Mouse (Mus musculus) intestine, embryonic 14.5 days (tissue): ENCODE measurements around the gene Tm4sf20. TPM values are rescaled to one million over a fixed set of nuclear protein-coding genes. Genes with fewer than 3 reads are reported as not detected.

Experiments
- ATAC-seq: fragments of 200-750 bp; cut with Nextera tagmentation; replicated peaks from 2 replicates; pipeline ENCODE4 v1.8.0; 2017; ENCODE audit warnings: low read depth, moderate number of reproducible peaks, moderate TSS enrichment, moderate library complexity; ENCODE audit not compliant: low FRiP score, low TSS enrichment
- DNase-seq: peaks from one replicate; pipeline ENCODE4 v3.0.0-alpha.2; 2018; ENCODE audit warnings: low spot score
- H3K27ac ChIP-seq: fragments of 300-500 bp; sonication (generic); 2 replicates; pipeline ENCODE4 v1.5.1; 2014; ENCODE audit warnings: low read depth, mild to moderate bottlenecking, control low read depth
- H3K27me3 ChIP-seq: fragments of 300-500 bp; sonication (generic); replicated peaks from 2 replicates; pipeline ENCODE4 v1.6.1; 2014; ENCODE audit warnings: low read length, control low read depth; ENCODE audit not compliant: control insufficient read depth, insufficient read depth
- H3K36me3 ChIP-seq: fragments of 300-500 bp; sonication (generic); 2 replicates; pipeline ENCODE4 v1.6.1; 2014; ENCODE audit warnings: low read length, control low read depth; ENCODE audit not compliant: control insufficient read depth, insufficient read depth
- H3K4me1 ChIP-seq: fragments of 300-500 bp; sonication (generic); replicated peaks from 2 replicates; pipeline ENCODE4 v1.6.1; 2014; ENCODE audit warnings: low read length, control low read depth, mixed read lengths; ENCODE audit not compliant: control insufficient read depth, insufficient read depth
- H3K4me2 ChIP-seq: fragments of 300-500 bp; sonication (generic); 2 replicates; pipeline ENCODE4 v1.6.1; 2014; ENCODE audit warnings: low read length
- H3K4me3 ChIP-seq: fragments of 300-500 bp; sonication (generic); 2 replicates; pipeline ENCODE4 v1.5.1; 2014; ENCODE audit warnings: low read depth, low read length, control low read depth, mixed read lengths
- H3K9ac ChIP-seq: fragments of 300-500 bp; sonication (generic); 2 replicates; pipeline ENCODE4 v1.6.1; 2014; ENCODE audit warnings: mild to moderate bottlenecking, low read length
- H3K9me3 ChIP-seq: fragments of 300-500 bp; sonication (generic); 2 replicates; pipeline ENCODE4 v1.6.1; 2016; ENCODE audit warnings: low read length, control low read depth; ENCODE audit not compliant: control insufficient read depth
- WGBS: fragments of 180-500 bp; shearing (Covaris S2); extraction: QIAGEN DNeasy Blood & Tissue Kit; methylation state at CpG from one replicate; pipeline ENCODE4 v1.1.7; 2014; 5-methylcytosine and 5-hydroxymethylcytosine counted together
- polyA plus RNA-seq: library from polyadenylated mRNA; unstranded; fragments of >200 nt; fragmentation: Nextera tagmentation; extraction: Ambion mirVana; gene quantifications from 2 replicates; pipeline ENCODE4 v1.2.1, GENCODE M21; 2014

Gene Tm4sf20
- polyA plus RNA-seq, 1 experiment from 2014 or later, result 95.7 TPM

DNA sequence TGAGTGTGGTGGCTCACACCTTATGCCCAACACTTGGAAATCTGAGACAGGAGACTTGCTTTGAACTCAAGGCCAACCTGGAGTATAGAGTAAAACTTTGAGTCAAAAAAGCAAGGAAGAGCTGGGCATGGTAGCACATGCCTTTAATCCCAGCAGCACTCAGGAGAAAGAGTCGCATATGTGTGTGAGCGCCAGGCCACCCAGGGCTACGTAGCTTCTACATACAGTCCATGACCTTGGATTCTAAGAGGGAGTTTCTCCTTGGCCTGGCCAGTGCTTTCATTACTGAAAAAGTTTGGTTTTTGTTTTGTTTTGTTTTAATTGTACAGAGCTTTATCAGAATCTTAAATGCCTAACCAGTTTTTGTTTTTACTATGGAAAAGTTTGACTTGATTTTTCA, 24.3 kb downstream of the Tm4sf20 start:
- Histone ChIP-seq H3K27me3 (no peaks in the 10 kb centered on the region), H3K9ac (no peak overlapping the region), H3K27ac (no peak overlapping the region), H3K4me3 (no peak overlapping the region), H3K4me2 (no peak overlapping the region), H3K36me3 (peaks cover 50% of the 10 kb centered on the region), H3K9me3 (no peaks in the 10 kb centered on the region), H3K4me1 (no peaks in the 10 kb centered on the region)
- DNase-seq, result no peak
- no peak for ATAC-seq
- 91% methylated on average over 3 of the region's 3 CpGs for WGBS

GRCm38 (mm10) chr1:82741539-82741938, 26.7 kb downstream of the Tm4sf20 start:
- DNase-seq (no peak), ATAC-seq (no peak)
- Histone ChIP-seq H3K9me3 (no peaks in the 10 kb centered on the region), H3K27me3 (no peaks in the 10 kb centered on the region), H3K9ac (no peak overlapping the region), H3K4me1 (no peaks in the 10 kb centered on the region), H3K36me3 (peaks cover 53% of the 10 kb centered on the region), H3K4me3 (no peak overlapping the region), H3K4me2 (no peak overlapping the region), H3K27ac (no peak overlapping the region)
- WGBS, result 79% methylated on average over 7 of the region's 7 CpGs

DNA sequence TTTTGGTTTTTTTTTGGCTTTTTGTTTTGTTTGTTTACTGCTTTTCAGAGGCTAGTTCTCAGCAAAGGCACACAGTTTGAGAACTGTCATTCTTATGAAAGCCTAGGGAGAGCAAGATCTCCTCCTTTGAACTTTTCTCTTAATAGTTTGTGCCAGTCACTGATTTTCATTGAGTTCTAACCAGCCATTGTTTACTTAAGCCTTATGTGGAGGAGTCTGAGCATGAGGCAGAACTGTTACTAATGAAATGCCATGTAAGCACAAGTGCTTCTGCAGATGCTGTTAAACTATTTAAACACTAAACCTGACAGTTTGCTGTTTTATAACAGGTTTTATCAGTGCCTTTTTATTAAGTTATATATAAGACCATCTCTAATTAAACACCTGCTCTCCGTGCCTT, 30.2 kb downstream of the Tm4sf20 start:
- no peak overlapping the region for H3K4me2 ChIP-seq
- H3K27me3 ChIP-seq, result no peaks in the 10 kb centered on the region
- H3K9me3 ChIP-seq, result no peaks in the 10 kb centered on the region
- H3K27ac ChIP-seq, result no peak overlapping the region
- DNase-seq (no peak), ATAC-seq (no peak)
- H3K9ac ChIP-seq, result no peak overlapping the region
- peaks cover 71% of the 10 kb centered on the region for H3K36me3 ChIP-seq
- H3K4me3 ChIP-seq, result no peak overlapping the region
- no peaks in the 10 kb centered on the region for H3K4me1 ChIP-seq
- WGBS, result 67% methylated on average over 1 of the region's 1 CpGs

- no peaks in the 10 kb centered on the region for H3K9me3 ChIP-seq
- WGBS, result 93% methylated on average over 1 of the region's 1 CpGs
- no peak overlapping the region for H3K4me2 ChIP-seq
- ATAC-seq (no peak), DNase-seq (no peak)
- H3K4me1 ChIP-seq, result no peaks in the 10 kb centered on the region
- H3K27me3 ChIP-seq, result no peaks in the 10 kb centered on the region
- no peak overlapping the region for H3K4me3 ChIP-seq
- H3K9ac ChIP-seq, result no peak overlapping the region
- peaks cover 95% of the 10 kb centered on the region for H3K36me3 ChIP-seq
- no peak overlapping the region for H3K27ac ChIP-seq
Measured at GRCm38 (mm10) chr1:82733357-82733756, 34.9 kb downstream of the Tm4sf20 start.

GRCm38 (mm10) chr1:82726482-82726881, 41.8 kb downstream of the Tm4sf20 start:
- Histone ChIP-seq H3K4me2 (no peak overlapping the region), H3K36me3 (peaks cover 40% of the 10 kb centered on the region), H3K4me1 (peaks cover 8% of the 10 kb centered on the region), H3K27ac (no peak overlapping the region), H3K9me3 (no peaks in the 10 kb centered on the region), H3K27me3 (peaks cover 6% of the 10 kb centered on the region; the same call in 1 of the 2 replicates), H3K9ac (no peak overlapping the region), H3K4me3 (no peak overlapping the region)
- DNase-seq (no peak), ATAC-seq (no peak)
- 86% methylated on average over 5 of the region's 5 CpGs for WGBS

DNA sequence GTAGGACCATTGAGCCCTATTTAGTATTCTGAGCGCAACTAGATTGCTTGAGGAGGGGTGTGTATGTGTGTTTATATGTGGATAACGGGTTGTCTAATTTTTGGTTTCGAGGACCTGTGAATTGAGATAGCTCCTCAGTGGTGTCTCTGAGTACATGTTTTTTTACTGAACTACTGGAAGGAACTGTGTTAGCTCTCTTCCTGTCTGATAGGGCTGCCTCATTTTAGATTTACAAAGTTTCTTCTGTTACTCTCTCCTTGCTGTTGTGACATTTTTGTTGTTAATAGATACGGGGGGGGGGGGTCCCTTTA, 42.4 kb downstream of the Tm4sf20 start:
- Histone ChIP-seq H3K27ac (no peak overlapping the region), H3K9ac (peak overlapping the region; percentile 92), H3K4me3 (peak overlapping the region; percentile 87), H3K4me2 (peak overlapping the region; percentile 96), H3K36me3 (peaks cover 34% of the 10 kb centered on the region), H3K27me3 (peaks cover 6% of the 10 kb centered on the region; the same call in 1 of the 2 replicates), H3K9me3 (no peaks in the 10 kb centered on the region), H3K4me1 (peaks cover 8% of the 10 kb centered on the region)
- ATAC-seq (no peak), DNase-seq (no peak)
- 53% methylated on average over 4 of the region's 4 CpGs for WGBS

DNA sequence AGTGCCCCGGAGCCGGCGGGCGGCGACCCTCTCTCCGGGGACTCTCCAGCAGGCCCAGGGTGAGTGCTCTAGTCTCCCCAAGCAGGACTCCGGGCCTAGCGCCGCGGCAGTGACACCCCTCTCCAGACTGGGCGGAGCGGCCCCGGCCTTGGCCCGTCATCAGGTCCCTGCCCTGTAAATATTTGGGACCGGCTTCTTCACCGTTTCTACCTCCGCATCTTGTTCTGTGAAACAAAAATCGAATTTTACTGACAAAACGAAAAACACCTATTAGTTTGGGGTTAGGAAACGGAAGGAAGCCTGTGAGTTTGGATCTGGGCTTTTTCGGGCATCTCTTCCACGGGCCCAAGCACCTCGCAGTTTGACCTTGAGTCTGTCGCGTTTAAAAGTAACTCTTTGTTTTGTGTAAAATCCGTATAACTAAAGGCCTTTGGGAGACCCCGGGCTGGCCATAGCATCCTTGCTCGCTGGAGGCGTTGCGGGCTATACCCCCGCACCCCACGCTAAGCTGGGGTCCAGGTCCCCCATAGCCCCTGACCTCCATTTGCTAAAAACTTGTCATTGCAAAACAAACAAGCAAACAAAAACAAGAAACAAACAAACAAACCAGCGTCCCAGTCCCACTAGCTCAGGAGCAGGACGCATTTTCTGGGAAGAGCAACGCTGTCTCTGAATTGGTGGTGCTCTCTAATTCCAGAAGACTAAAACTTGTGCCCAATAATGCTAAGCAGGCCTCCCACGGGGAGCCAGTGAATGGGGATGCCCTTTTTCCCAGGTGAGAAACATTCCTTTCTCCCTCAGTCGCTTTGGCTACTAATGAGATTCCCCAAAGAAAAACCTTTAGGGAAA, 43.0 kb downstream of the Tm4sf20 start:
- DNase-seq, result peak; percentile 52
- peak overlapping the region; percentile 87 for H3K4me3 ChIP-seq
- H3K9me3 ChIP-seq, result no peaks in the 10 kb centered on the region
- H3K4me1 ChIP-seq, result peaks cover 8% of the 10 kb centered on the region
- peaks cover 6% of the 10 kb centered on the region; the same call in 1 of the 2 replicates for H3K27me3 ChIP-seq
- H3K27ac ChIP-seq, result peak overlapping the region; percentile 75
- peak; percentile 98 for ATAC-seq
- H3K9ac ChIP-seq, result peak overlapping the region; percentile 92
- WGBS, result 1% methylated on average over 37 of the region's 37 CpGs
- peaks cover 28% of the 10 kb centered on the region for H3K36me3 ChIP-seq
- H3K4me2 ChIP-seq, result peak overlapping the region; percentile 96

- Histone ChIP-seq H3K27me3 (peaks cover 6% of the 10 kb centered on the region; the same call in 1 of the 2 replicates), H3K36me3 (peaks cover 20% of the 10 kb centered on the region), H3K27ac (peak within 1 kb of the TSS; percentile 75), H3K9me3 (no peaks in the 10 kb centered on the region), H3K4me3 (peak within 1 kb of the TSS; percentile 87), H3K9ac (peak within 1 kb of the TSS; percentile 92), H3K4me1 (peaks cover 8% of the 10 kb centered on the region), H3K4me2 (peak within 1 kb of the TSS; percentile 96)
- DNase-seq (peak; percentile 96), ATAC-seq (peak; percentile 100)
- WGBS, result 9% methylated on average over 38 of the region's 38 CpGs
Measured at GRCm38 (mm10) chr1:82724339-82725025, 43.8 kb downstream of the Tm4sf20 start, which contains the start of gene Mff. Gene Mff (plus strand): TSS chr1:82724890.
